Mouse (Mus musculus) hindbrain, embryonic 16.5 days (tissue): ENCODE measurements around the gene Afap1l2. TPM values are rescaled to one million over a fixed set of nuclear protein-coding genes. Genes with fewer than 3 reads are reported as not detected.

Experiments
- ATAC-seq: fragments of 200-750 bp; cut with Nextera tagmentation; 2 replicates; pipeline ENCODE4 v1.8.0; 2017; ENCODE audit warnings: moderate TSS enrichment, moderate library complexity
- H3K27ac ChIP-seq: fragments of 300-500 bp; sonication (generic); 2 replicates; pipeline ENCODE4 v1.5.1; 2014; ENCODE audit warnings: low read depth, mild to moderate bottlenecking, control low read depth, low read length, moderate library complexity
- H3K27me3 ChIP-seq: fragments of 300-500 bp; sonication (generic); replicated peaks from 2 replicates; pipeline ENCODE4 v1.6.1; 2014; ENCODE audit warnings: low read length; ENCODE audit not compliant: control insufficient read depth, insufficient read depth
- H3K36me3 ChIP-seq: fragments of 300-500 bp; sonication (generic); 2 replicates; pipeline ENCODE4 v1.6.1; 2014; ENCODE audit warnings: mild to moderate bottlenecking, low read length, moderate library complexity, mixed read lengths; ENCODE audit not compliant: control insufficient read depth, insufficient read depth
- H3K4me1 ChIP-seq: fragments of 300-500 bp; sonication (generic); 2 replicates; pipeline ENCODE4 v1.6.1; 2014; ENCODE audit warnings: low read depth, low read length; ENCODE audit not compliant: control insufficient read depth, insufficient read depth
- H3K4me2 ChIP-seq: fragments of 300-500 bp; sonication (generic); 2 replicates; pipeline ENCODE4 v1.6.1; 2014; ENCODE audit warnings: mild to moderate bottlenecking, low read length, control low read depth, moderate library complexity
- H3K4me3 ChIP-seq: fragments of 300-500 bp; sonication (generic); 2 replicates; pipeline ENCODE4 v1.5.1; 2014; ENCODE audit warnings: mild to moderate bottlenecking, low read length, control low read depth, moderate library complexity
- H3K9ac ChIP-seq: fragments of 300-500 bp; sonication (generic); 2 replicates; pipeline ENCODE4 v1.6.1; 2014; ENCODE audit warnings: low read depth, mild to moderate bottlenecking, control low read depth, low read length, moderate library complexity
- H3K9me3 ChIP-seq: fragments of 300-500 bp; sonication (generic); 2 replicates; pipeline ENCODE4 v1.6.1; 2014; ENCODE audit warnings: mild to moderate bottlenecking, low read length, moderate library complexity; ENCODE audit not compliant: control insufficient read depth
- WGBS: fragments of 180-500 bp; shearing (Covaris S2); extraction: QIAGEN DNeasy Blood & Tissue Kit; methylation state at CpG from one replicate; pipeline ENCODE4 v1.1.7; 2014; 5-methylcytosine and 5-hydroxymethylcytosine counted together
- polyA plus RNA-seq: library from polyadenylated mRNA; unstranded; fragments of >200 nt; fragmentation: Nextera tagmentation; extraction: Ambion mirVana; gene quantifications from 2 replicates; pipeline ENCODE4 v1.2.1, GENCODE M21; 2015

Gene Afap1l2
- polyA plus RNA-seq, 1 experiment from 2014 or later: 13.9 TPM

GRCm38 (mm10) chr19:56954857-56955256, 53.2 kb downstream of the Afap1l2 start:
- Histone ChIP-seq H3K4me2 (no peak overlapping the region), H3K36me3 (no peaks in the 10 kb centered on the region), H3K4me1 (no peaks in the 10 kb centered on the region; the same call in 1 of the 2 replicates), H3K27ac (peak overlapping the region; percentile 40; the same call in 1 of the 2 replicates), H3K9me3 (no peaks in the 10 kb centered on the region), H3K9ac (no peak overlapping the region), H3K4me3 (no peak overlapping the region), H3K27me3 (no peaks in the 10 kb centered on the region)
- WGBS: 92% methylated on average over 13 of the region's 13 CpGs
- no peak for ATAC-seq

GRCm38 (mm10) chr19:56953856-56954255, 54.2 kb downstream of the Afap1l2 start:
- Histone ChIP-seq H3K36me3 (no peaks in the 10 kb centered on the region), H3K27me3 (no peaks in the 10 kb centered on the region), H3K4me3 (no peak overlapping the region), H3K27ac (no peak overlapping the region), H3K9me3 (no peaks in the 10 kb centered on the region), H3K4me2 (no peak overlapping the region), H3K9ac (no peak overlapping the region), H3K4me1 (no peaks in the 10 kb centered on the region; the same call in 1 of the 2 replicates)
- 77% methylated on average over 4 of the region's 4 CpGs for WGBS
- no peak for ATAC-seq

- no peaks in the 10 kb centered on the region for H3K36me3 ChIP-seq
- no peaks in the 10 kb centered on the region; the same call in 1 of the 2 replicates for H3K4me1 ChIP-seq
- ATAC-seq: no peak
- no peaks in the 10 kb centered on the region for H3K27me3 ChIP-seq
- no peak overlapping the region for H3K4me2 ChIP-seq
- no peak overlapping the region for H3K4me3 ChIP-seq
- H3K9ac ChIP-seq: no peak overlapping the region
- H3K27ac ChIP-seq: no peak overlapping the region
- H3K9me3 ChIP-seq: no peaks in the 10 kb centered on the region
- WGBS: 77% methylated on average over 7 of the region's 7 CpGs
Measured at GRCm38 (mm10) chr19:56950818-56951217, 57.2 kb downstream of the Afap1l2 start.

- no peaks in the 10 kb centered on the region for H3K36me3 ChIP-seq
- H3K4me1 ChIP-seq: no peaks in the 10 kb centered on the region; the same call in 1 of the 2 replicates
- no peaks in the 10 kb centered on the region for H3K9me3 ChIP-seq
- H3K4me3 ChIP-seq: no peak overlapping the region
- H3K27ac ChIP-seq: no peak overlapping the region
- WGBS: 79% methylated on average over 8 of the region's 8 CpGs
- H3K9ac ChIP-seq: 0 out of 2 replicates have a peak overlapping the region, but pooled peaks have one; percentile 13
- no peak for ATAC-seq
- no peak overlapping the region for H3K4me2 ChIP-seq
- no peaks in the 10 kb centered on the region for H3K27me3 ChIP-seq
Measured at GRCm38 (mm10) chr19:56949868-56950267, 58.2 kb downstream of the Afap1l2 start.

GRCm38 (mm10) chr19:56947971-56948610, 59.9 kb downstream of the Afap1l2 start:
- Histone ChIP-seq H3K9ac (no peak overlapping the region), H3K9me3 (no peaks in the 10 kb centered on the region), H3K27me3 (no peaks in the 10 kb centered on the region), H3K27ac (no peak overlapping the region), H3K4me1 (no peaks in the 10 kb centered on the region; the same call in 1 of the 2 replicates), H3K4me2 (no peak overlapping the region), H3K36me3 (no peaks in the 10 kb centered on the region), H3K4me3 (no peak overlapping the region)
- 57% methylated on average over 6 of the region's 6 CpGs for WGBS
- ATAC-seq: no peak

- Histone ChIP-seq H3K36me3 (no peaks in the 10 kb centered on the region), H3K27ac (no peak overlapping the region), H3K4me2 (no peak overlapping the region), H3K9ac (no peak overlapping the region), H3K27me3 (no peaks in the 10 kb centered on the region), H3K9me3 (no peaks in the 10 kb centered on the region), H3K4me3 (no peak overlapping the region), H3K4me1 (no peaks in the 10 kb centered on the region)
- no peak for ATAC-seq
- 82% methylated on average over 3 of the region's 3 CpGs for WGBS
Measured at GRCm38 (mm10) chr19:56946727-56947126, 61.3 kb downstream of the Afap1l2 start.

GRCm38 (mm10) chr19:56946277-56946676, 61.8 kb downstream of the Afap1l2 start:
- 97% methylated on average over 7 of the region's 7 CpGs for WGBS

GRCm38 (mm10) chr19:56945621-56946020, 62.4 kb downstream of the Afap1l2 start:
- no peak overlapping the region for H3K27ac ChIP-seq
- no peaks in the 10 kb centered on the region for H3K27me3 ChIP-seq
- no peaks in the 10 kb centered on the region for H3K4me1 ChIP-seq
- no peak overlapping the region for H3K9ac ChIP-seq
- no peaks in the 10 kb centered on the region for H3K36me3 ChIP-seq
- WGBS: 64% methylated on average over 2 of the region's 2 CpGs
- no peak overlapping the region for H3K4me3 ChIP-seq
- H3K9me3 ChIP-seq: no peaks in the 10 kb centered on the region
- ATAC-seq: peak; percentile 72; the same call in 1 of the 2 replicates
- H3K4me2 ChIP-seq: no peak overlapping the region

More at GRCm38 (mm10) chr19:56946277-56946676, 61.8 kb downstream of the Afap1l2 start:
- H3K4me3 ChIP-seq: no peak overlapping the region
- no peaks in the 10 kb centered on the region for H3K4me1 ChIP-seq
- no peaks in the 10 kb centered on the region for H3K36me3 ChIP-seq
- no peak overlapping the region for H3K27ac ChIP-seq
- H3K4me2 ChIP-seq: no peak overlapping the region
- ATAC-seq: no peak
- no peak overlapping the region for H3K9ac ChIP-seq
- H3K9me3 ChIP-seq: no peaks in the 10 kb centered on the region
- H3K27me3 ChIP-seq: no peaks in the 10 kb centered on the region

GRCm38 (mm10) chr19:56944826-56945225, 63.2 kb downstream of the Afap1l2 start:
- H3K4me1 ChIP-seq: no peaks in the 10 kb centered on the region
- no peak overlapping the region for H3K4me3 ChIP-seq
- no peaks in the 10 kb centered on the region for H3K36me3 ChIP-seq
- H3K4me2 ChIP-seq: no peak overlapping the region
- 95% methylated on average over 3 of the region's 3 CpGs for WGBS
- no peak overlapping the region for H3K27ac ChIP-seq
- H3K9me3 ChIP-seq: no peaks in the 10 kb centered on the region
- no peak for ATAC-seq
- no peaks in the 10 kb centered on the region for H3K27me3 ChIP-seq
- no peak overlapping the region for H3K9ac ChIP-seq
